Mouse (Mus musculus) cerebellum, adult 11-12 months (tissue): ENCODE results near the gene Cabp2.
"Not testable (repeated sequence)": the region's sequence is repeated elsewhere in the genome, so short reads cannot be mapped to it uniquely, and the experiment has no call there.

Experiments used
- DNase-seq: peaks from one replicate; pipeline ENCODE4 v3.0.0; 2022

The Cabp2 gene

DNA sequence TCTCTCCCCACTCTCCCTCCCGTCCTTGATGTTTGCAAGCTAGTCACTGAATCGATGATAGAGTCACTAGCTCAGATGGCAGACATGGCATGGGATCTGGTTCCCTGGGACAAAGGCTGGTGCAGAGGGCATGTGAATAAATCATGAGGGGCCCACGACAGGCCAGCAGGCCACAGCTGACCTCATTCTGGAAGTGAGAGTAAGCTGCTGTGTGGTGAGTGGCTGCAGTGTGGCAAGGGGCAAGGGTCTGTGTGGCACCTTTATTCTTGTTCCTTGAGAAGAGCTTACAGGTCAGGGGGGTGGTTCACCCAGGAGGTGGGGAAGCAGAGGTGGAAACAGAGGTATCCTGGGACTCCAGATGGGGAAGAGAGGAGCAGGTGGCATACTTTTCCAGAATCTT lies at the start of gene Cabp2:
Gene Cabp2 (plus strand): TSS at position 185 of the 400 bp plus-strand sequence.
- DNase-seq: peak; percentile 33

- DNase-seq: no peak
These were observed 48.7 kb upstream of the Cabp2 start for GRCm38 (mm10) chr19:4032668-4033067.

GRCm38 (mm10) chr19:4033298-4033697 lies 48.1 kb upstream of the Cabp2 start:
- no peak for DNase-seq

GRCm38 (mm10) chr19:4033742-4034141 lies 47.6 kb upstream of the Cabp2 start:
- DNase-seq: no peak

DNA sequence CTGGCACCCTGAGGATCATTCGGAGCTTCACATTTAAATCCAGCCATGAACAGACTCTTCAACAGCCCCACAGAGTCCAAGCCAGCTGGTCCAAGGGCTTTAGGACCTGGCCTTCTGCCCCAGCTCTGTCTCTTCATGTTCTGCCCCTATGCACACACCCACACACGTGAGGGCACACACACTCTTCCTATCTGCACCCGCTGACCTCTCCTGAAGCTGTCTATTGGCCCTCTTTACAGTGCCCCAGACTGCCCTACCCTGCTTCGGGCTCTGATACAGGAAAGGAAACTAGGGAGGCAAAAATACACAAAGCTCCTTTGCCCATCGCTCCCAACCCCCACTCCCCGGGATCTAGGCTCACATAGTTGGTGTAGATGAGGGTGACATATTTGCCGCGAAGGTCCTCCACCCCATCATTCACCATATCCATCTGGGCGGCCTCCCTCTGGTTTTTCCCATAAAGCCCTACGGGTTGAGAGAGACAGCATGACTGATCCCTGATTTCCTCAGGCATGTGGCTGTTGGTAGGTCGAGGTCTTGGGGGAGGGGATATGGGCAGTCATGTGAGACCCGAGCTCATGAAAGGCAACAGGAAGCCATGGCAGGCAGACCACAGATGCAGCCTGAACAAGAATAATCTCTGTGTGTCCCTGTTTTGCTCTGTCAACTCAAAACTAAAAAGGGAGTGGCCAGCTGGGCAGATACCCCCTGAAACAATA lies 44.9 kb upstream of the Cabp2 start:
- DNase-seq: peak; percentile 26

GRCm38 (mm10) chr19:4037154-4037787 lies 44.1 kb upstream of the Cabp2 start:
- not testable (repeated sequence) for DNase-seq

DNA sequence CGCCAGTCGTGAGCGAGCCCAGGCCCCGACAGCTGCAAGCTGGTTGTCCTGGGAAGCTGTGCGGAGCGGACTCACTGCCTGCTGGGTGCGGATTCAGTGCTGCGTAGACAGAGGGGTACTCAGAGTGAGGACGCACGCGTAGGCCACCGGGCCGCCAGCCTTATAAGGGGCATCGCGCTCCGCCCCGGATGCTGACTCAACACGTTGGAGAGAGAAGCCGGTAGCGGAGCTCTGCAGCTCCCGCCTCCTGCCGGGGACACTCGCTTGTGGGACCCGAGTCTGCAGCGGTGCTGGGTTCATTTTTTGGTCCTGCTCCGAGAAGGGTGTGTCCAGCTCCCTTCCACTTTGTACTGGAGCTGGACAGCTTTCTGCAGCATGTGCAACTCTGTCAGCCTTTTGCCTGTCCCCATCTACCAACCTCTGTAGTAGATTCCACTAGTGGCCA lies 43.6 kb upstream of the Cabp2 start, which contains the start of gene Gstp1:
Gene Gstp1 (minus strand): TSS at position 198 of the 445 bp plus-strand sequence.
- peak; percentile 83 for DNase-seq

GRCm38 (mm10) chr19:4040941-4041340 lies 40.4 kb upstream of the Cabp2 start:
- not testable (repeated sequence) for DNase-seq

- not testable (repeated sequence) for DNase-seq
These were observed 39.9 kb upstream of the Cabp2 start for GRCm38 (mm10) chr19:4041500-4041899.

DNA sequence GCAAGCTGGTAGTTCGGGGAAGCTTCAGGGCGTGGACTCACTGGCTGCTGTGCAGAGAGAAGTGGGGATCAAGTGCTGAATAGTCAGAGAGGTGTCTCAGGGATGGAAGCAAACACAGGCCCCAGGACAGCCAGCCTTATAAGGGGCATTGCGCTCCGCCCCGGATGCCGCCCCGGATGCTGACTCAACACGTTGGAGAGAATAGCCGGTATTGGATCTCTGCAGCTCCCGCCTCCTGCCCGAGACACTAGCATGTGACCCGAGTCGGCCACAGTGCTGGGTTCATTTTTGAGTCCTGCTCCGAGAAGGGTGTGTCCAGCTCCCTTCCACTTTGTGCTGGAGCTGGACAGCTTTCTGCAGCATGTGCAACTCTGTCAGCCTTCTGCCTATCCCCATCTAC lies 39.3 kb upstream of the Cabp2 start:
- DNase-seq: no peak

DNA sequence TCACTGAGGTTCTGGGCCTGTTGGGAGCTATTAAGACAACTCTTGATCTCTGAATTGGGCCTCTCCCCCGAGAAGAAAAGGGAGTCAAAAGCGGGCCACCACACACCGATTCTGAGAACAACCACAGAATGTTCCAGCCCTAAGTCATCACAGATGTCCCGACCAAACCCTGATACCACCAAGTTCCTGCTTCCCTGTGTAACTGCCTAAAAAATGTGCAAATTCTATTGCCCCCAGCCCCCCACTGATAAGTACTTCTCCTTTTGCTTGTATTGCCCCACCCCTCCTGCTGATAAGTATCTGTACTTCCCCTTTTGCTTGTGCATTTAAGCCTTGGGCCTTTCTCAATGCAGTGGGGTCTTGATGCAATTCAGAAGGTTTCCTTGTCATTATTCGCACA lies 37.3 kb upstream of the Cabp2 start:
- DNase-seq: not testable (repeated sequence)

DNA sequence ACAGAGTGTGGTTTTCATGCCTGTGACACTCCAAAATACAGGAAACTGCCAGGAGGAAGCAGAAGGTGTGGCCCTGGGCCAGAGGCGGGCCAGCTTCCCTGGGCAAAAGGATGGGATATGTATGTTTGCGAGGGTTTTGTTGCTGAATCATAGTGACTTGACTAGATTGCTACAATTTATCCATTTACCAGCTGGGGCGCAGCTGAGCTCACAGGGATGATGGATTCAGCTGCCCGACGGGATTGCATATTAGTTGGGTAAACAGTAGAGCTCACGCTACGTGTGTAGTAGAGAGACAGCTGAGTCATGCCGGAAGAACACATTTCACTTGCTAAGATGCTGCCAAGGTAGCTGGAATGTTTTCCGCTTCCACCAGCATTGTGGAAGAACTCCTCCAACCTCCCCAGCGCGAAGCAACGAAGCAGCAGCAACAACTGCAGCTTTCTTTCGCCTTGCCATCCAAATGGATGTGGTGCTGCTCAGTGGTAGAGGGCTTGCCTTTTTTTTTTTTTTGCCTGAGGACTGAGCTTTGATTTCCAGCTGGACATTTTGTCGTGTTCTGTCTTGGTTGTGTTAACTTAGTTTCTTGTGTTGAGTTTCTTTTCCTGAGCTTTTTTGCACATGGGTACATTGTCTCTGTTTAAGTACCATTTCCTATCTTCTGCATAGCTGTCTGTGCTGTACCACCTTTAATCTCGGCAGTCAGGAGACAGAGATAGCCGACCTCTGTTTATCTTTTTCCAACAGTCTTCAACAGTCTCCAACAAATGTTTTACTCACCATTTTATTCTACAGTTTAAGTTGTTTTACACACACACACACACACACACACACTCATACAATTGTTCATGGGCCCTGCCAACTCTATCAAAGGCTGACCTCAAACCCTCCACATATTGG lies 35.2 kb upstream of the Cabp2 start, which contains the start of gene Gstp2:
Gene Gstp2 (minus strand): TSS at position 58 of the 900 bp plus-strand sequence.
- DNase-seq: peak; percentile 84

DNA sequence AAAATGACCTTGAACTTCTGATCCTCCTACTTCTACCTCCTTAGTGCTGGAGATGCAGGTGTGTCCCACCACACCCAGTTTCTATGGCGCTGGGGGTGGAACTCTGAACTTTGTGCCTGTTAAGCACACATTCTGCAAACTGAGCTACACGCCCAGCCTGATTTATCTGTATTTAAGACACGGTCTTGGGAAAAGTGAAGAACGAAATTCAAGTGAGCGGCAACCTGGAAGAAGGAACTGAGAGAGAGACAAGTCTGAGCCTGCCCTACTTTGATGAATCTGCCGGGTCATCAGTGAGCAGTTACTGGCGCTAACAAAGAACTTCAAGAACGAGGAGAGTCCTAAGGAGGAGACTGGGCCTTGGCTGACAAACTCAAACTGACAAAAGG lies 34.5 kb upstream of the Cabp2 start:
- DNase-seq: no peak

- peak; percentile 76 for DNase-seq
These were observed 33.5 kb upstream of the Cabp2 start for GRCm38 (mm10) chr19:4047859-4048258.

- DNase-seq: not testable (repeated sequence)
These were observed 32.3 kb upstream of the Cabp2 start for GRCm38 (mm10) chr19:4049069-4049468.

GRCm38 (mm10) chr19:4051016-4051415 lies 30.4 kb upstream of the Cabp2 start:
- DNase-seq: peak; percentile 33

DNA sequence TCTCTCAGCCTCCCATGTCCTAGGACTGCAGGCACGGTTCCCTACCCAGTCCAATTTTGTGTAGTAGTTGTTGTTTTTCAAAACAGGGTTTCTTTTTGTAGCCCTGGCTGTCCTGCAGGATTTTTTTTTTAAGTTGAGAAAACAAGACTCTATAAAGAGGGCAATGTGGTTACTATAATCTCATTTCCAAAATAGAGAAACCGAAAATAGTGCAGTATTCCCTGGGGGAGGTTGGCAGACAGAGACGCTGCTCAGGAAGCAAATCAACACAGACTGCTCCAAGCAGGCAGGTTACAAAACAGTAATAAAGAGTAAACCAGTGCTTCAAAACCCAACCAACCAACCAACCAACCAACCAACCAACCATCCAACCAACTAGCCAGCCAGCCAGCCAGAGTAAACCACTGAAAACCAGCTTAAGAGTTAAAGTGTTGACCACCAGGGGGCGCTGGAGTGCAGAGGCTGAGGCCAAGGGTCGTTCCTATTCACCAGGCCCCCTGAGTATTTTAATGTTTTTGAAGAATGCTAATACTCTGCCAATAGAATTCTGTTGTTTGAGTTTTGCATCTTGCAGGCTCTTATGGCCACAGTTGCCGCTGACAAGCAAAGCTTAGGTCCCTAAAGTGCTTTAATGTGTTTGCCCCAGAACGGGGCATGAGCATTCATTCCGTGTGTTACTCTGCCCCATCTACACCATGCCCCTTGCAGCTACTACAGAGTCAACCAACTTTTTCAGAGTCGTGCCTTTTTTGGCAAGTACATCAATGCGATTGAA lies 29.4 kb upstream of the Cabp2 start:
- peak; percentile 41 for DNase-seq

DNA sequence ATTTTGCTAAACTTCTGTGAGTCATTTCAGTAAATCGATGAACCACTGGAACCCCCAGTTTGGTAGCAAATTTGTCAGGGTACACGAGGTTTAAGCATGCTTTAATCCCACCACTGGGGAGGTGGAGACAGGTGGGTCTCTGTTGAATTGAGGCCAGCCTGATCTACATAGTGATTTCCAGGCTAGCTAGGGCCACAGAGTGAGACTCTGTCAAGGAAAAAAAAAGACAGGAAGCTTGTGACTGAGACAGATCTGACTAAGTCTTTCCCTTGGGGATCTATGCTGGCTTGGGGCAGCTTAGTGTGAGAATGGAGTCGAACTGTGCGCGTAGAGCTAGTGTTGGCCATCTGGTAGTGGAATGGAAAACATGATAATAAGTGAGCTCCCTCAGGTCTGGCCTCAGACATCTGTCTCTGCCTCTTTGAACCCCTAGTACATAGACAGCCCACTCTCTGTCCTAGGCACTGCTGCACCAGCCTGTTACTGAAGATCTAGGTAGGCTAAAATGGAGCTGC lies 28.8 kb upstream of the Cabp2 start:
- DNase-seq: no peak

DNA sequence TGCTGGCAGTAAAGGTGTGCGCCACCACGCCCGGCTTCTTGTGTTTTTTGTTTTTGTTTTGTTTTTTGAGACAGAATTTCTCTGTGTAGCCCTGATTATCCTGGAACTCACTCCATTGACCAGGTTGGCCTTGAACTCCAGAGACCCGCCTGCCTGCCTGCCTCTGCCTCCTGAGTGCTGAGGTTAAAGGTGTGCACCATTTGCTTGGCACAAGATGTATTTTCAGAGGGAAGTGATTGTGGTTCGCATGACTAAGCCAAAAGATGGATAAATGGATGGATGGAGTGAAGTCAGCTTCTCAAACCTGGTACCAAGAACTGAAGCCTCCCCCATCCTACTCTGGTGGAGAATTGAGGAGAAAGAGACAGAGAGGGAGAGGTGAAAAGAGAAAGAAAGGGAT lies 26.8 kb upstream of the Cabp2 start:
- DNase-seq: no peak

GRCm38 (mm10) chr19:4055216-4055946 lies 26.0 kb upstream of the Cabp2 start:
- DNase-seq: peak; percentile 81

DNA sequence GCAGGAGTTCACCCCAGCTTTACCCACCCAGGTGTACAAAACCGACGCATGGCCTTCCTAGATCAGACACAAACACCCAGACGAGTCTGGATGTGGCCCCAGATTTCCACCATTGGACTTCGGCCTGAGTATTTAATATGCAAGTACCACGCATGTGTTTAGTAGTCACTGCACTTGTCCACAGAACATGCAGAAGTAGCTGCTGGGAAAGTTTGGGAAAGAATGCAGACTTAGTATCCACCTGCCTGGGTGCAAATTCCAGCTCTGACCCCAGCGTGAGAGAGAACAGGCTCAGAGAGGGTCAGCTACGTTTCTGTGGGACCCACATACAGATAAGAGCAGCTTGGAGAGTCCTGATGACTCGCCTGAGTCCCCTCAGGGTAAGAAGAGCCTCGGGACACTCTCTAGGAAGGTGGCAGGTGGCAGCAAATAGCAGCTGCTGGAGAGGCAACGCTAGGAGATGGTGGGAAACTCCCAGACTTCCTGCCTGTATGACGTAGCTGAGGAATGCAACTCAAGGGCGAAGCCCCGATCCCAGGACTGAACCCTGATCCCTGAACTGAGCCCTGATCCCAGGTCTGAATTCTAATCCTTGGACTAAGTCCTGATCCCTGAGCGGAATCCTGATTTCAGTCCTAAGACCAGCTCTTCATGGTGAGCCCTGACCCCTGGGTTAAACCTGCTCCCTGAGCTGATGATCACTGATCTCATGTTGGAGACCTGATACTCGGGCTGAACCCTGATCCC lies 25.3 kb upstream of the Cabp2 start:
- DNase-seq: no peak
